Mouse (Mus musculus) erythroblast, embryonic 14.5 days (primary cell): ENCODE data around the gene Gm28038. TPM values are rescaled to one million over a fixed set of nuclear protein-coding genes. Genes with fewer than 3 reads are reported as not detected.

ENCODE experiments used
- H3K27me3 ChIP-seq: 2 replicates; pipeline ENCODE4 v1.6.1; 2012; ENCODE audit warnings: inconsistent platforms; ENCODE audit not compliant: control insufficient read depth
- H3K36me3 ChIP-seq: 2 replicates; pipeline ENCODE4 v1.6.1; 2012; ENCODE audit warnings: mild to moderate bottlenecking, inconsistent platforms; ENCODE audit not compliant: control insufficient read depth
- H3K4me1 ChIP-seq: 2 replicates; pipeline ENCODE4 v1.6.1; 2012; ENCODE audit warnings: inconsistent platforms; ENCODE audit not compliant: control insufficient read depth
- H3K4me3 ChIP-seq: replicated peaks from 2 replicates; pipeline ENCODE3; 2012; ENCODE audit warnings: moderate library complexity, mild to moderate bottlenecking, inconsistent platforms
- H3K9me3 ChIP-seq: 2 replicates; pipeline ENCODE4 v1.6.1; 2012; ENCODE audit warnings: low read length, inconsistent platforms, mixed read lengths; ENCODE audit not compliant: control insufficient read depth
- GATA1 ChIP-seq: IDR thresholded peaks from 2 replicates; pipeline ENCODE4 v1.6.1; 2012; ENCODE audit warnings: low read length, inconsistent platforms, mixed read lengths
- TAL1 ChIP-seq: IDR thresholded peaks from 3 replicates; pipeline ENCODE4 v1.6.1; 2012; ENCODE audit warnings: low read length, inconsistent platforms, mixed read lengths
- polyA plus RNA-seq: library from polyadenylated mRNA; stranded (reverse); fragments of >175 nt; gene quantifications from 2 replicates; pipeline ENCODE4 v1.2.3, GENCODE M21; 2012

The Gm28038 gene
- polyA plus RNA-seq, result not detected in 2 replicates

DNA sequence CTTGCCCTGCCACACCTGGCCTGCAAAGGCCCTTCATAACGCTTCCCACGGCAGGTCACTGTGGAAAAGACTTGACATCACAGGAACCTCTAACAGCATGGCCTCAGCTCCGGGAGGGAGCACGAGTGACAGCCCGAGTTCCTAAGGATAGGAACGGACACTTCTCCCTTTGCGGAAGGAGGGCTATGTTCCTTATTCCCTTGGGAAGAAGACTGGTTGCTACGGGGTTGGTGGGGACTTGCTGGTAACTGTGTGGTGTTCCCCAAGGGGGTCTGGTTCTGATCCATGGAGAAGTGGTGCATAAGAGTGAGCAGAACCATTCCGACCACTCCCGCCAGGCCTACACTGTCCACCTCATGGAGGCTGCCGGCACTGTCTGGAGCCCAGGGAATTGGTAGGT is at the start of gene Gm28038:
TSS of gene Gm28038 (plus strand) at position 301 of the 400 bp plus-strand sequence.
- Histone ChIP-seq H3K4me3 (no peak within 1 kb of the TSS), H3K4me1 (peaks cover 18% of the 10 kb centered on the region), H3K36me3 (peaks cover 17% of the 10 kb centered on the region), H3K9me3 (no peaks in the 10 kb centered on the region), H3K27me3 (no peaks in the 10 kb centered on the region)
- TF ChIP-seq TAL1 (no peak), GATA1 (no peak)

DNA sequence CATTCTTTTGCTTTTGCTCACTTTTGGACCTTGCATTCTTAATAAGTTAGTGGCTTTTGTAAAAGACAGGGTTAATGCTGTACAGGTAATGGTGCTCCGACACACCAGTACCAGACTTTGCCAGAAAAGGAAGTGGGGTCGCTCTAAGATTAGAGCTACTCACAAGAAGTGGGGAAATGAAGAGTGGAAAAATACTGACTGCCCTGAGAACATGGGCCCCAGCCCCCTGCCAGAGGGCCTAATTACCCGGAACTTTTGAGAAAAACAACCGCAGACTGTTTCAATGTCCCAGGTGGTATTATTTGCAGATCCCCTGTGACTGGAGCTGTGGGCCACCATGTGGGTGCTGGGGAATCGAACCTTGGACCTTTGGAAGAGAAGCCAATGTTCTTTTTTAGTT is 45.2 kb upstream of the Gm28038 start:
- no peaks in the 10 kb centered on the region for H3K27me3 ChIP-seq
- peaks cover 43% of the 10 kb centered on the region for H3K4me1 ChIP-seq
- H3K9me3 ChIP-seq, result peaks cover 29% of the 10 kb centered on the region
- H3K4me3 ChIP-seq, result no peak overlapping the region
- H3K36me3 ChIP-seq, result peaks cover 18% of the 10 kb centered on the region
- no peak for TF ChIP-seq GATA1
- no peak for TF ChIP-seq TAL1

DNA sequence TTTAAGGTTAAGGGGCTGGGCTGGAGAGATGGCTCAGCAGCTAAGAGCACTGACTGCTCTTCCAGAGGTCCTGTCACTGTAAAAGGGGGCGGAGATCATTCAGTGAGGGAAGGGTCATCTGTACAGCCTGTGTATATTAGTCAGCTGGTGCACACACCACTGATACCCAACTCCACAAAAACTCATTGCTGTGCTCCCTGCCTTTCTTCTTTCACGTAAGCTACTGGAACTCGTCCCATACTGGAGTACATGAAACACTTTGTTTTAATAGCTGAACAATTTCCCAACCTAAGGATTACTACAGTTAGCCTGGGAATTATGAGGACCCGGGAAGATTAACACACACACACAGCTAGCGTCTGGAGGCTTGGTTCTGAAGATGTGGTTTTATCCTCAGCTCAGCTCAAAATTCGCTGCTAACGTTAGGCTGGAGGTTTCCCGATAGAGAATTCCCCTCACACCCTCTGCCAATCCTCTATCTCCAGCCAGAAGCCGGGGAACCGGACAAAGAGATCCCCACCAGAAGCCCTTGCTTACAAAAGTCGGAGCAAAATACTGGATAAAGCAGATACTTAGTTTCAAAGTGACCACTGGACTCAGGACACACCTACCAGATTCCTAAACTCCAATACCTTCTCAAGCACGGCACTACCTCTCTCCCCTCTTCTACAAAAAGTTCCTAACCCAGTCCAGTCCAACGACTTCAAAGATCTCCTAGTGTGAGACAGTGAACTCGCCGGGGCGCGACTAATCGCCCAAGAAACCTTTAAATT is 44.2 kb upstream of the Gm28038 start:
- peaks cover 50% of the 10 kb centered on the region for H3K4me1 ChIP-seq
- TF ChIP-seq GATA1 (no peak), TAL1 (no peak)
- peak overlapping the region; percentile 97 for H3K4me3 ChIP-seq
- H3K9me3 ChIP-seq, result peaks cover 18% of the 10 kb centered on the region
- H3K27me3 ChIP-seq, result no peaks in the 10 kb centered on the region
- H3K36me3 ChIP-seq, result peaks cover 28% of the 10 kb centered on the region

DNA sequence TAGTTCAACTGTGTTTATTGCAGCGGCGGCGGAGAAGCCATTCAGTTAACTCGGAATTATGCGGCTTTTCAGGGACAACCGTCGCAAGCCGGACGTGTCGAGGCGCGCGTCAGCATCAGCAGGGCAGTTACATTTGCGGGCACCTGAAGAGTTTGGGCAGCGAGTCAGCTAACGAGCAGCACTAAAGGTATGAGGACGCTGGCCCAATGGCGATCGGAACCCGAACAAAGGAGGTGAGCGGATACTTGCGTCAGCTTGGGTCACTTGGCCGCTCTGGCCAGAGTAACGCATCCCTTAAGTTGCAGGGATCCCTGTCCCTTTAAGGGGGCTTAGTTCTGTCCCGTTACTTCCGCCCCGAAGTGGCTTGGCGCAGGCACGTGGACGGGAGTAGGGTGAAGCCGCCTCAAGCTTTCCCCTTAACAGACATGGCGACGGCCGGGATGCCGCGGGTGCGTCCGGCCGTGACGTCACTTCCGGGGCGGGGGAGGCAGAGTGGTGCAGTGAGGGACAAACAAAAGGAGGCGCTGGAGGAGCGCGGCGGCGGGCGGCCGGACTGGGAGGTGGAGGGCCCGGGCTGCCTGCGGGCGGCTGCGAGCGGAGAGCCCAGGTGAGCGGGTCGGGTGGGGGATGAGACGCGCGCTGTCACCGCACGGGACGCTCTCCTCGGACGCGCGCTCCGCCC is 43.5 kb upstream of the Gm28038 start, which contains the start of gene Lrrc8a:
TSS of gene Lrrc8a (plus strand) at position 517 of the 682 bp plus-strand sequence.
- peaks cover 13% of the 10 kb centered on the region for H3K9me3 ChIP-seq
- H3K4me1 ChIP-seq, result peaks cover 50% of the 10 kb centered on the region
- peaks cover 35% of the 10 kb centered on the region for H3K36me3 ChIP-seq
- no peak for TF ChIP-seq GATA1
- TF ChIP-seq TAL1, result no peak
- H3K4me3 ChIP-seq, result peak within 1 kb of the TSS; percentile 97
- H3K27me3 ChIP-seq, result no peaks in the 10 kb centered on the region

DNA sequence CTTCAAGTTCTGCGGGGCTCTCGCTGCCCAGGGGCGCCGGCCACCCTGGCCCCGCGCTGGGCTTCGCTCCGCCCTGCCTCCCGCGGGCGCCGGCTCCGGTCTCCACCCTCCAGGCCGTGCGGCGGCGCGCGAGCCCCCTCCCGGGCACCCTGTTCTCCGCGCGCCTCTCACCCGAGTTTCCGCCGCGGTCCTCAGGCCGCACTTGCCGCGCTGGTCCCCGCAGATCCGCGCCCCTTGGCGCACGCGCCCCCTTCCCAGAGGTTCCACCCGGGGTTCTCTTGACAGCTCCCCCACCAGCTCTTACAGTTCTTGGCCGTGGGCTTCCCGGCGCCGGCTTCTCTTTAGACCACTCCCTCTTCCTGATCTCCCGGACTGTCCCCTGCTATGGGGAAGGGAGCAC is 43.0 kb upstream of the Gm28038 start:
- Histone ChIP-seq H3K9me3 (peaks cover 8% of the 10 kb centered on the region; the same call in 1 of the 2 replicates), H3K4me1 (peaks cover 54% of the 10 kb centered on the region), H3K4me3 (peak overlapping the region; percentile 97), H3K27me3 (no peaks in the 10 kb centered on the region), H3K36me3 (peaks cover 40% of the 10 kb centered on the region)
- TF ChIP-seq TAL1 (no peak), GATA1 (no peak)

DNA sequence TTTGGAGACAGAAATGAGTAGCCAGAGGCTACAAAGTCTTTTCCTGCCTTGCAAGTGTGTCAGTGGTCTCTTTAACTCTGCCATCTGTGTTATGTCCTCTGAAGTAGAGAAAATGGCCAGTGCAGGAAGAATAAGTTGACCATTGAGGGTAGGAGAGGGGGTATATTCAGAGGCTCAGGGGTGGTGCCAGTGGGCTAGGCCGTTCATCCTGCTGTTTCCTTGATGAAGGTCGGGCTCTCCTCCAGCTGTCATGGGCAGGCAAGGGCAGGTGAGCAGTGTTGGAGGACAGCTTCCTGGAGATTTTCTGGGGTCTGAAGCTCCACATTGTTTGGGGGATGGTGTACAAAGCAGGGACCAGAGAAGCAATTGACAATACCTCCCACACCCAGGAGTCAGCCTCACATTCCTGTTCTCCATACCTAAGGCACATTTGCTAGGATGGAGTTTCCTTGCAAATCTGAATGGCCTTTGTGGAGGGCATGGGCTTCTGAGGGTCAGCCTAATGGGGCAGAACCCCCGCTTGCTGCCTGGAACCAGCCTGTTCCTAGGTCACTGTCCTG is 41.9 kb upstream of the Gm28038 start:
- no peak for TF ChIP-seq GATA1
- TF ChIP-seq TAL1, result no peak
- Histone ChIP-seq H3K27me3 (no peaks in the 10 kb centered on the region), H3K36me3 (peaks cover 52% of the 10 kb centered on the region), H3K9me3 (no peaks in the 10 kb centered on the region), H3K4me1 (peaks cover 55% of the 10 kb centered on the region), H3K4me3 (peak overlapping the region; percentile 97)

DNA sequence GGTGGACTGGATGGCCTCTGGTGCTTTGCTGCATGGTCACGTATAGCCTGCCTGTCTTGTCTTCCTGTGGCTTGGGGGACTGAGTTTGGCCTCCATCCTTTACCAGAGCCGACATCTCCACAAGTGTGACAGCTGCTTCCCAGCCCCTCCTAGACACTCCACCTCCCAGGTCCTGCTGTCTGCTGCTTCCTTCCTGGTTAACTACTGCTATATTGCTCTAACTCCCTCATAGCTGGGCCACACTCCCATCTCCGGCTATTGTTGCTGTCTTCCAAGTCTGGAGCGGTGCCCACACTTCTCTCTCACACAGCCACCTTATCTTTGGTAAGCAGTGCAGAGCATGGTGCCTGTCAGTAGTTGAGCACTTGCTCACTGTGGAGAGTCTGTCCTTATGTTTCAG is 41.1 kb upstream of the Gm28038 start:
- Histone ChIP-seq H3K4me3 (peak overlapping the region; percentile 97), H3K4me1 (peaks cover 58% of the 10 kb centered on the region), H3K36me3 (peaks cover 59% of the 10 kb centered on the region), H3K9me3 (no peaks in the 10 kb centered on the region), H3K27me3 (no peaks in the 10 kb centered on the region)
- TF ChIP-seq TAL1, result no peak; the same call in 2 of the 3 replicates
- no peak for TF ChIP-seq GATA1

DNA sequence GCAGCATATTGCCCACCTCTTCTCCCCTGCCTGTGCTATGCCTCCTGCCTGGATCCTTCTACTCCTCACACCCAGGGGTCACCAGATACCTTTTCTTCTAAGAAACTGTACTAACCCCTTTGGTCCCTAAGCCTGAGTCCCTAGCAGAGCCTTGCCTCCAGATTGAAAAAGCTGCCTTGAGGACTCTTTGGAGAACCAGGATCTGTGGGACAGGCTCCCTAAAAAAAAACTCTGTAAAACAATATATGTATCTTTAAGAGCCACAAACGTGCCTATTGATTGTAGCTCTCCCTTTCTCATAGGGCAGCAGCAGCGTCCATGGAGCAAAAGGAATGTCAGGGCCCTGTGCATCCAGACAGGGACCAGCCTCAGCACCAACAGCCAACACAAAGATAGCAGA is 40.6 kb upstream of the Gm28038 start, which contains the start of gene Gm28035:
TSS of gene Gm28035 (plus strand) at position 301 of the 400 bp plus-strand sequence.
- no peaks in the 10 kb centered on the region for H3K9me3 ChIP-seq
- H3K4me1 ChIP-seq, result peaks cover 61% of the 10 kb centered on the region
- no peaks in the 10 kb centered on the region for H3K27me3 ChIP-seq
- TF ChIP-seq TAL1 (no peak), GATA1 (no peak)
- peaks cover 64% of the 10 kb centered on the region for H3K36me3 ChIP-seq
- peak within 1 kb of the TSS; percentile 97 for H3K4me3 ChIP-seq

DNA sequence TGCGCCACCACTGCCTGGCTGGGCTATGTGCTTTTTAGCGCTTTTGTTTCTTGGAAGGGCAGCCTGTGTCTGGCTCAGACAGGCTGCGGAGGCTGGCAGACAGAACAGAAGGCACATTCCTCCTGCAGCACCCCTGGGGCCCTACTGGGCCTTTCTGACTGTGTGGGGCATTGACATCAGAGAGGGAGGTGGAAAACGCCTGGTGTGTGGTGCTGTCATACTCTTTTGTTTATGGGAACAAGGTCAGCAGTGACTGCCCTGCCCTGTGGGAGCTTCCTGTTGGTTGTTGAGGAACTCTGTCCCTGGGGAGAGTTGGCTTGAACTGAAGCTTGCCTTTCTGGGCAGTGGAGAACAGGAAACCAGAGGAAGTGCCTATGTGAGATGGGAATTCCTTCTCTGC is 38.3 kb upstream of the Gm28038 start:
- no peaks in the 10 kb centered on the region for H3K27me3 ChIP-seq
- H3K4me1 ChIP-seq, result peaks cover 48% of the 10 kb centered on the region
- TF ChIP-seq GATA1, result no peak
- no peak for TF ChIP-seq TAL1
- H3K4me3 ChIP-seq, result no peak overlapping the region
- peaks cover 82% of the 10 kb centered on the region for H3K36me3 ChIP-seq
- H3K9me3 ChIP-seq, result no peaks in the 10 kb centered on the region
